Comparison of ENCODE assay signal across 9 mouse cellular contexts in the genomic region with DNA sequence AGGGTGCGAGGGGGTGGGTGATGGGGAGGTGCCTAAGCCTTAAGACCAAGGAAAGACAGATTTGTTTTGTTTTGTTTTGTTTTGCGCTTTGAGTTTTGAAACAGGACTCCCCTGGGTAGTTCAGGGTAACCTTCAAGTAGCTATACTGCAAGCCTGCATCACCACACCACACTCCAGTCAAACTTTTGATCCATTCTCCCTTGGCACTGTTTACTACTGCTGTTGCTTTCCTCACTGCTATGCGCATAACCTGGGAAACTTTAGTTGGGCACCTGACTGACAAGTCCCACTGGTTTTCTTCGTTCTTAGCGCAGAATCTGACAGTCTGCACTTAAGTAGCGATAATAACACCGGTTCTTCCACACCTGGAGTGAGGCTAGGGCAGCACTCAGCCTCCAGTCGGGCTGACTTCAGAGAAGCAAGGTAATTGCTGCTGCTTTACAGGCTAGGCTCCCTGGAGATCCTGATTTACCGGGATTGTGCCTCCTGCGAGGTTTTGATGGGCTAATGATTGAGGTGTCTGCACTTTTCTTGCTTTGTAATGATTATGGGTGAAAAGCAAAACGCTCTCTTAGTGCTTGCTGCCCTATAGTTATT. TPM values are rescaled to one million over a fixed set of nuclear protein-coding genes. Genes with fewer than 3 reads are reported as not detected.
DNase-seq lines count a peak whose midpoint lies in the region; ATAC-seq lines count a peak whose summit lies in the region.
"Had no signal": no experiment of that assay in that cellular context is flagged by ENCODE, and none has a peak within 500 bp of the region (broad histone marks: within the 10 kb centered on the region; RNA-seq: fewer than 3 reads in every experiment).

No protein-coding gene starts in this region.

- no peak overlapping the region; the same call in 1 of the 2 replicates for H3K27ac ChIP-seq in heart, embryonic 16.5 days (ENCODE audit: low read length)
- H3K27ac ChIP-seq in embryonic facial prominence, embryonic 10.5 days (replicated peaks), result no peak overlapping the region
- no peak overlapping the region for H3K27ac ChIP-seq in limb, embryonic 13.5 days
- H3K27ac ChIP-seq: liver, embryonic 13.5 days had no signal

- no peak overlapping the region for H3K4me3 ChIP-seq in heart, embryonic 16.5 days (ENCODE audit: low read length)
- no peak overlapping the region for H3K4me3 ChIP-seq in embryonic facial prominence, embryonic 10.5 days
- no peak overlapping the region for H3K4me3 ChIP-seq in limb, embryonic 13.5 days
- H3K4me3 ChIP-seq: liver, embryonic 13.5 days had no signal

- no peaks in the 10 kb centered on the region for H3K27me3 ChIP-seq in heart, embryonic 16.5 days (ENCODE audit: control insufficient read depth, insufficient read depth, low read length)
- H3K27me3 ChIP-seq in embryonic facial prominence, embryonic 10.5 days (replicated peaks; ENCODE audit: low read depth, poor library complexity, severe bottlenecking), result peaks cover 12% of the 10 kb centered on the region
- H3K27me3 ChIP-seq in limb, embryonic 13.5 days, result peaks cover 8% of the 10 kb centered on the region; the same call in 1 of the 2 replicates

- no peak for DNase-seq in heart, postnatal 14 days
- DNase-seq in brain, adult 2 months (ENCODE audit: low read depth, low spot score), result peak; percentile 4
- peak; percentile 19 for DNase-seq in embryonic facial prominence, embryonic 10.5 days (ENCODE audit: low spot score)
- DNase-seq in layer of hippocampus, postnatal 36 days, result no peak
- DNase-seq in left cerebral cortex, postnatal 4 days, result no peak
- DNase-seq: liver, embryonic 13.5 days; spleen, adult 18-20 months had no signal

- H3K4me1 ChIP-seq in heart, embryonic 16.5 days (ENCODE audit: control insufficient read depth, insufficient read depth, low read length), result peaks cover 19% of the 10 kb centered on the region
- peaks cover 19% of the 10 kb centered on the region for H3K4me1 ChIP-seq in embryonic facial prominence, embryonic 10.5 days
- peaks cover 8% of the 10 kb centered on the region for H3K4me1 ChIP-seq in limb, embryonic 13.5 days

- no peaks in the 10 kb centered on the region for H3K36me3 ChIP-seq in heart, embryonic 16.5 days (ENCODE audit: control insufficient read depth, insufficient read depth)
- no peaks in the 10 kb centered on the region for H3K36me3 ChIP-seq in embryonic facial prominence, embryonic 10.5 days (replicated peaks)
- no peaks in the 10 kb centered on the region for H3K36me3 ChIP-seq in limb, embryonic 13.5 days
- H3K36me3 ChIP-seq: liver, embryonic 13.5 days had no signal

- no peak for ATAC-seq in heart, embryonic 16.5 days (replicated peaks; ENCODE audit: extremely low read depth, insufficient read depth, low FRiP score)
- no peak; the same call in 1 of the 2 replicates for ATAC-seq in limb, embryonic 13.5 days (ENCODE audit: low FRiP score, low read depth)

- H3K4me2 ChIP-seq in heart, embryonic 16.5 days (ENCODE audit: low read depth, low read length), result peak overlapping the region; percentile 61; the same call in 1 of the 2 replicates
- 0 out of 2 replicates have a peak overlapping the region, but pooled peaks have one; percentile 7 for H3K4me2 ChIP-seq in limb, embryonic 13.5 days (replicated peaks)

- intact Hi-C loops in heart, postnatal 14 days (cut with DNase I), result loop anchor here (5.0 kb wide), 1 partner anchor 37 kb away; no protein-coding TSS in a partner anchor
- intact Hi-C loops in left cerebral cortex, postnatal 4 days (cut with DNase I), result no loop called here

- 0 out of 2 replicates have a peak overlapping the region, but pooled peaks have one; percentile 16 for H3K9ac ChIP-seq in heart, embryonic 16.5 days (ENCODE audit: low read length)
- no peak overlapping the region for H3K9ac ChIP-seq in limb, embryonic 13.5 days
- H3K9ac ChIP-seq: liver, embryonic 13.5 days had no signal

- 16% methylated on average over 11 of the region's 11 CpGs for WGBS in heart, embryonic 16.5 days
- 14% methylated on average over 11 of the region's 11 CpGs for whole genome bisulfite sequencing in embryonic facial prominence, embryonic 10.5 days
- 9% methylated on average over 11 of the region's 11 CpGs for WGBS in limb, embryonic 13.5 days

- H3K9me3 ChIP-seq in heart, embryonic 16.5 days (replicated peaks; ENCODE audit: control insufficient read depth, low read length), result no peaks in the 10 kb centered on the region
- H3K9me3 ChIP-seq in embryonic facial prominence, embryonic 10.5 days, result no peaks in the 10 kb centered on the region
- no peaks in the 10 kb centered on the region for H3K9me3 ChIP-seq in limb, embryonic 13.5 days
- H3K9me3 ChIP-seq: liver, embryonic 13.5 days had no signal

RNA-seq across cellular contexts. Expression of gene Serbp1, which starts 8.0 kb away (rescaled TPM):
- 294 and 331 TPM in 2 replicates for polyA plus RNA-seq in heart, embryonic 16.5 days (2015; fragmentation: Nextera tagmentation; extraction: Ambion mirVana)
- 100 to 1,000 TPM; 191 to 198 TPM for total RNA-seq in heart, postnatal 14 days (2021)
- 503 and 518 TPM in 2 replicates for polyA plus RNA-seq in embryonic facial prominence, embryonic 10.5 days (2016; fragmentation: Nextera tagmentation; extraction: Ambion mirVana)
- polyA plus RNA-seq in limb, embryonic 13.5 days (2015; fragmentation: Nextera tagmentation; extraction: Ambion mirVana), result 391 and 419 TPM in 2 replicates
- total RNA-seq in layer of hippocampus, postnatal 36 days (2021), result 100 to 1,000 TPM; 220 to 226 TPM
- total RNA-seq in left cerebral cortex, postnatal 4 days (2021), result 100 to 1,000 TPM; 284 to 314 TPM

Comparison
In these comparisons a context has a peak if more than half of its experiments do, and no peak if none do; other contexts are left out.
1. DNase-seq: peak in brain, adult 2 months (single experiment) and embryonic facial prominence, embryonic 10.5 days (single experiment); none in heart, postnatal 14 days (0 of 2), layer of hippocampus, postnatal 36 days (0 of 2) and left cerebral cortex, postnatal 4 days (single experiment).